Comparison of ENCODE assay signal across 11 mouse cellular contexts in genomic region chr12:86686551-86687330, GRCm38 (mm10). TPM values are rescaled to one million over a fixed set of nuclear protein-coding genes. Genes with fewer than 3 reads are reported as not detected.
DNase-seq lines count a peak whose midpoint lies in the region; ATAC-seq lines count a peak whose summit lies in the region.
"Had no signal": no experiment of that assay in that cellular context is flagged by ENCODE, and none has a peak within 500 bp of the region (broad histone marks: within the 10 kb centered on the region; RNA-seq: fewer than 3 reads in every experiment).

No protein-coding gene starts in this region.

- ATAC-seq in forebrain, embryonic 13.5 days = no peak
- no peak for ATAC-seq in lung, embryonic 15.5 days (ENCODE audit: borderline replicate concordance, extremely low read depth, low FRiP score, low TSS enrichment)
- peak; percentile 61 for ATAC-seq in liver, embryonic 11.5 days (replicated peaks; ENCODE audit: low FRiP score)

- no peak overlapping the region for H3K9ac ChIP-seq in forebrain, embryonic 13.5 days
- no peak overlapping the region for H3K9ac ChIP-seq in lung, embryonic 15.5 days
- no peak overlapping the region for H3K9ac ChIP-seq in liver, embryonic 11.5 days (ENCODE audit: low read depth, low read length)
- H3K9ac ChIP-seq: embryonic facial prominence, embryonic 15.5 days had no signal

- peaks cover 90% of the 10 kb centered on the region for H3K36me3 ChIP-seq in forebrain, embryonic 10.5 days (replicated peaks)
- peaks cover 85% of the 10 kb centered on the region for H3K36me3 ChIP-seq in forebrain, embryonic 13.5 days (ENCODE audit: poor library complexity, severe bottlenecking)
- peaks cover 4% of the 10 kb centered on the region; the same call in 1 of the 2 replicates for H3K36me3 ChIP-seq in lung, embryonic 15.5 days
- H3K36me3 ChIP-seq in liver, embryonic 11.5 days (ENCODE audit: control insufficient read depth, insufficient read depth, low read length) = no peaks in the 10 kb centered on the region; the same call in 1 of the 2 replicates

- WGBS in forebrain, embryonic 10.5 days = 60% methylated on average over 13 of the region's 13 CpGs
- WGBS in forebrain, embryonic 13.5 days = 62% methylated on average over 12 of the region's 13 CpGs
- WGBS in lung, embryonic 15.5 days = 59% methylated on average over 13 of the region's 13 CpGs
- 30% methylated on average over 13 of the region's 13 CpGs for WGBS in liver, embryonic 11.5 days

- H3K27me3 ChIP-seq in forebrain, embryonic 10.5 days (ENCODE audit: poor library complexity, severe bottlenecking) = no peaks in the 10 kb centered on the region
- H3K27me3 ChIP-seq in forebrain, embryonic 13.5 days = no peaks in the 10 kb centered on the region
- no peaks in the 10 kb centered on the region for H3K27me3 ChIP-seq in lung, embryonic 15.5 days
- H3K27me3 ChIP-seq in liver, embryonic 11.5 days (replicated peaks; ENCODE audit: control insufficient read depth, insufficient read depth, low read length) = no peaks in the 10 kb centered on the region
- H3K27me3 ChIP-seq: embryonic facial prominence, embryonic 15.5 days had no signal

- no peak overlapping the region for H3K4me3 ChIP-seq in forebrain, embryonic 10.5 days
- H3K4me3 ChIP-seq in forebrain, embryonic 13.5 days = no peak overlapping the region
- no peak overlapping the region for H3K4me3 ChIP-seq in lung, embryonic 15.5 days
- H3K4me3 ChIP-seq in liver, embryonic 11.5 days (ENCODE audit: low read depth, low read length) = no peak overlapping the region
- H3K4me3 ChIP-seq: embryonic facial prominence, embryonic 15.5 days; myocyte had no signal

- DNase-seq in forebrain, embryonic 10.5 days (ENCODE audit: extremely low spot score, low spot score) = no peak
- no peak for DNase-seq in lung, adult 18-20 months
- DNase-seq in Muller cell, postnatal 12 days (ENCODE audit: inconsistent ontology term) = peak; percentile 17
- no peak for DNase-seq in liver, embryonic 11.5 days (ENCODE audit: low spot score)
- DNase-seq in adrenal gland, postnatal 10 days = no peak
- no peak for DNase-seq in yolk sac, embryonic 10.5 days (ENCODE audit: low spot score)

- H3K4me2 ChIP-seq in forebrain, embryonic 13.5 days = no peak overlapping the region
- H3K4me2 ChIP-seq in lung, embryonic 15.5 days = no peak overlapping the region
- H3K4me2 ChIP-seq in liver, embryonic 11.5 days = peak overlapping the region; percentile 34
- H3K4me2 ChIP-seq: embryonic facial prominence, embryonic 15.5 days had no signal

- peaks cover 45% of the 10 kb centered on the region for H3K4me1 ChIP-seq in forebrain, embryonic 10.5 days
- H3K4me1 ChIP-seq in forebrain, embryonic 13.5 days = peaks cover 27% of the 10 kb centered on the region
- peaks cover 26% of the 10 kb centered on the region for H3K4me1 ChIP-seq in lung, embryonic 15.5 days
- peaks cover 38% of the 10 kb centered on the region for H3K4me1 ChIP-seq in liver, embryonic 11.5 days (replicated peaks; ENCODE audit: control insufficient read depth, insufficient read depth, low read length)

- no peaks in the 10 kb centered on the region for H3K9me3 ChIP-seq in forebrain, embryonic 10.5 days
- H3K9me3 ChIP-seq in forebrain, embryonic 13.5 days (replicated peaks) = no peaks in the 10 kb centered on the region
- H3K9me3 ChIP-seq in lung, embryonic 15.5 days = no peaks in the 10 kb centered on the region
- no peaks in the 10 kb centered on the region for H3K9me3 ChIP-seq in liver, embryonic 11.5 days (ENCODE audit: control insufficient read depth, low read length)
- H3K9me3 ChIP-seq: embryonic facial prominence, embryonic 15.5 days had no signal

- H3K27ac ChIP-seq in forebrain, embryonic 10.5 days = peak overlapping the region; percentile 9; the same call in 1 of the 2 replicates
- H3K27ac ChIP-seq in forebrain, embryonic 13.5 days = no peak overlapping the region
- peak overlapping the region; percentile 74 for H3K27ac ChIP-seq in lung, embryonic 15.5 days
- peak overlapping the region; percentile 70 for H3K27ac ChIP-seq in liver, embryonic 11.5 days (ENCODE audit: low read depth, low read length)
- H3K27ac ChIP-seq: embryonic facial prominence, embryonic 15.5 days had no signal

RNA-seq across cellular contexts. Expression of gene Vash1, which starts 8.2 kb away (rescaled TPM):
- 13.6 and 15.6 TPM in 2 replicates for polyA plus RNA-seq in forebrain, embryonic 10.5 days (2016; fragmentation: Nextera tagmentation; extraction: Ambion mirVana)
- 33.6 and 38.2 TPM in 2 replicates for polyA plus RNA-seq in forebrain, embryonic 13.5 days (2015; fragmentation: Nextera tagmentation; extraction: Ambion mirVana)
- 13.0 and 13.1 TPM in 2 replicates for polyA plus RNA-seq in lung, embryonic 15.5 days (2015; fragmentation: Nextera tagmentation; extraction: Ambion mirVana)
- 4.7 and 5.6 TPM in 2 replicates for polyA plus RNA-seq in liver, embryonic 11.5 days (2014; fragmentation: Nextera tagmentation; extraction: Ambion mirVana)
- total RNA-seq in adrenal gland, postnatal 10 days (2021) = 10 to 100 TPM; 14.7 to 20.6 TPM

RNA-seq across cellular contexts. Expression of gene Angel1, which starts 39.5 kb away (rescaled TPM):
- polyA plus RNA-seq in forebrain, embryonic 10.5 days (2016; fragmentation: Nextera tagmentation; extraction: Ambion mirVana) = 15.2 and 15.8 TPM in 2 replicates
- 9.8 and 11.3 TPM in 2 replicates for polyA plus RNA-seq in forebrain, embryonic 13.5 days (2015; fragmentation: Nextera tagmentation; extraction: Ambion mirVana)
- polyA plus RNA-seq in lung, embryonic 15.5 days (2015; fragmentation: Nextera tagmentation; extraction: Ambion mirVana) = 12.6 and 13.6 TPM in 2 replicates
- 4.0 and 4.5 TPM in 2 replicates for polyA plus RNA-seq in liver, embryonic 11.5 days (2014; fragmentation: Nextera tagmentation; extraction: Ambion mirVana)
- total RNA-seq in adrenal gland, postnatal 10 days (2021) = 1 to 10 TPM; 2.9 to 4.9 TPM

RNA-seq across cellular contexts. Expression of gene Lrrc74a, which starts 47.4 kb away (rescaled TPM):
- not detected in 2 replicates for polyA plus RNA-seq in forebrain, embryonic 10.5 days (2016; fragmentation: Nextera tagmentation; extraction: Ambion mirVana)
- polyA plus RNA-seq in forebrain, embryonic 13.5 days (2015; fragmentation: Nextera tagmentation; extraction: Ambion mirVana) = not detected in 2 replicates
- not detected in 2 replicates for polyA plus RNA-seq in lung, embryonic 15.5 days (2015; fragmentation: Nextera tagmentation; extraction: Ambion mirVana)
- polyA plus RNA-seq in liver, embryonic 11.5 days (2014; fragmentation: Nextera tagmentation; extraction: Ambion mirVana) = not detected in 2 replicates
- total RNA-seq in adrenal gland, postnatal 10 days (2021) = not detected
- polyA plus RNA-seq: embryonic facial prominence, embryonic 15.5 days; large intestine, adult 2 months; myocyte had no signal
